Mouse (Mus musculus) CH12.LX (cell line): ENCODE measurements around the gene Pdcd1lg2. TPM values are rescaled to one million over a fixed set of nuclear protein-coding genes. Genes with fewer than 3 reads are reported as not detected.

Source experiments
- DNase-seq: peaks from one replicate; pipeline ENCODE4 v3.0.0-alpha.2; 2013; ENCODE audit errors: extremely low read depth
- H3K27ac ChIP-seq: 2 replicates; pipeline ENCODE4 v1.5.1; 2012; ENCODE audit warnings: low read depth, mild to moderate bottlenecking, control low read depth, moderate library complexity; ENCODE audit not compliant: insufficient read depth
- H3K27me3 ChIP-seq: replicated peaks from 2 replicates; pipeline ENCODE3; 2012; ENCODE audit warnings: inconsistent platforms
- H3K36me3 ChIP-seq, 2 experiments: replicated peaks in 1 of 2; 2 replicates each; pipeline versions ENCODE3 to v1.6.1; 2012; ENCODE audit warnings: inconsistent platforms in 1 of 2, low read length in 1 of 2, mild to moderate bottlenecking in 1 of 2, mixed read lengths in 1 of 2, moderate library complexity in 1 of 2; ENCODE audit not compliant: control insufficient read depth in 1 of 2, insufficient read depth in 1 of 2
- H3K4me1 ChIP-seq, 2 experiments: 2 replicates each; pipeline ENCODE4 v1.6.1; 2012; ENCODE audit warnings: inconsistent platforms in 1 of 2, moderate library complexity in 1 of 2; ENCODE audit not compliant: insufficient read depth in 2 of 2, control insufficient read depth in 1 of 2
- H3K4me2 ChIP-seq: 2 replicates; pipeline ENCODE4 v1.6.1; 2012; ENCODE audit warnings: low read depth, mild to moderate bottlenecking, control low read depth; ENCODE audit not compliant: poor library complexity, insufficient read depth, severe bottlenecking
- H3K4me3 ChIP-seq, 3 experiments: fragments of 150-350 bp in 1 of 3; sonication (generic) in 1 of 3; replicated peaks in 1 of 3; 2 replicates each; pipeline versions ENCODE3 to v1.5.1; 2011 to 2012; ENCODE audit warnings: low read depth in 2 of 3, low read length in 2 of 3, mild to moderate bottlenecking in 2 of 3, moderate library complexity in 2 of 3, control low read depth in 1 of 3, improper control_type of control experiment in 1 of 3, inconsistent platforms in 1 of 3, mixed read lengths in 1 of 3; ENCODE audit not compliant: poor library complexity in 1 of 3
- H3K79me2 ChIP-seq: replicated peaks from 2 replicates; pipeline ENCODE4 v1.6.1; 2012; ENCODE audit warnings: mild to moderate bottlenecking, moderate library complexity; ENCODE audit not compliant: control insufficient read depth, poor library complexity, insufficient read depth, severe bottlenecking; ENCODE audit errors: extremely low read depth
- H3K9ac ChIP-seq: 2 replicates; pipeline ENCODE4 v1.6.1; 2012; ENCODE audit warnings: low read depth, mild to moderate bottlenecking, control low read depth, moderate library complexity; ENCODE audit not compliant: insufficient read depth
- H3K9me3 ChIP-seq: replicated peaks from 2 replicates; pipeline ENCODE3; 2012; ENCODE audit warnings: low read length, inconsistent platforms, mixed read lengths
- BHLHE40 ChIP-seq: IDR thresholded peaks from 2 replicates; pipeline ENCODE4 v1.6.1; 2011; ENCODE audit warnings: mild to moderate bottlenecking, low read depth, low read length, improper control_type of control experiment
- CHD1 ChIP-seq: IDR thresholded peaks from 2 replicates; pipeline ENCODE4 v1.6.1; 2012; ENCODE audit warnings: low read depth, low read length, improper control_type of control experiment, inconsistent platforms
- CHD2 ChIP-seq: IDR thresholded peaks from 2 replicates; pipeline ENCODE4 v1.6.1; 2011; ENCODE audit warnings: low read length, improper control_type of control experiment
- CTCF ChIP-seq, 2 experiments: IDR thresholded peaks in 1 of 2; conservative IDR thresholded peaks in 1 of 2; 2 replicates each; pipeline ENCODE4 v1.5.1; 2011 to 2012; ENCODE audit warnings: low read depth in 2 of 2, low read length in 2 of 2, improper control_type of control experiment in 1 of 2, inconsistent platforms in 1 of 2, mild to moderate bottlenecking in 1 of 2, moderate library complexity in 1 of 2
- E2F4 ChIP-seq: IDR thresholded peaks from 2 replicates; pipeline ENCODE4 v1.6.1; 2011; ENCODE audit warnings: low read depth, low read length, improper control_type of control experiment; ENCODE audit not compliant: insufficient replicate concordance
- ELF1 ChIP-seq: IDR thresholded peaks from 2 replicates; pipeline ENCODE4 v1.6.1; 2014; ENCODE audit warnings: low read depth, mild to moderate bottlenecking, inconsistent platforms, low read length, improper control_type of control experiment
- EP300 ChIP-seq: IDR thresholded peaks from 2 replicates; pipeline ENCODE4 v1.6.1; 2011; ENCODE audit warnings: low read length, improper control_type of control experiment
- ETS1 ChIP-seq: conservative IDR thresholded peaks from 2 replicates; pipeline ENCODE4 v1.6.1; 2012; ENCODE audit warnings: low read depth, mild to moderate bottlenecking, inconsistent platforms, low read length, improper control_type of control experiment, moderate library complexity
- MAFK ChIP-seq: IDR thresholded peaks from 2 replicates; pipeline ENCODE4 v1.6.1; 2011; ENCODE audit warnings: low read length, improper control_type of control experiment; ENCODE audit not compliant: insufficient replicate concordance
- MAX ChIP-seq: IDR thresholded peaks from 2 replicates; pipeline ENCODE4 v1.6.1; 2011; ENCODE audit warnings: low read length, improper control_type of control experiment
- MAZ ChIP-seq: IDR thresholded peaks from 2 replicates; pipeline ENCODE4 v1.6.1; 2012; ENCODE audit warnings: low read depth, mild to moderate bottlenecking, inconsistent platforms, low read length, improper control_type of control experiment, moderate library complexity
- MEF2A ChIP-seq: IDR thresholded peaks from 2 replicates; pipeline ENCODE4 v1.6.1; 2014; ENCODE audit warnings: low read depth, mild to moderate bottlenecking, inconsistent platforms, low read length, improper control_type of control experiment, borderline replicate concordance
- NELFE ChIP-seq: IDR thresholded peaks from 2 replicates; pipeline ENCODE4 v1.6.1; 2011; ENCODE audit warnings: low read depth, low read length, improper control_type of control experiment
- RAD21 ChIP-seq: IDR thresholded peaks from 2 replicates; pipeline ENCODE4 v1.6.1; 2011; ENCODE audit warnings: low read depth, mild to moderate bottlenecking, low read length, improper control_type of control experiment, moderate library complexity
- SIN3A ChIP-seq: IDR thresholded peaks from 2 replicates; pipeline ENCODE4 v1.6.1; 2012; ENCODE audit warnings: low read length, improper control_type of control experiment, inconsistent platforms
- USF1 ChIP-seq: IDR thresholded peaks from 2 replicates; pipeline ENCODE4 v1.6.1; 2014; ENCODE audit warnings: low read depth, mild to moderate bottlenecking, inconsistent platforms, low read length, improper control_type of control experiment
- ZMIZ1 ChIP-seq: IDR thresholded peaks from 2 replicates; pipeline ENCODE4 v1.6.1; 2012; ENCODE audit warnings: low read depth, mild to moderate bottlenecking, inconsistent platforms, low read length, improper control_type of control experiment
- ZNF384 ChIP-seq: IDR thresholded peaks from 2 replicates; pipeline ENCODE4 v1.6.1; 2012; ENCODE audit warnings: low read depth, low read length, improper control_type of control experiment, inconsistent platforms
- dilution Hi-C: fragments of 300-500 bp; cut with MboI; formaldehyde crosslinking; loops from 2 replicates; pipeline ENCODE4 v1.14.3; 2020; ENCODE audit warnings: low sequenced_read_pairs; ENCODE audit not compliant: extremely low pct_unique_long_range_greater_than_20kb, extremely low pct_ligation_motif_present
- in situ Hi-C: fragments of 300-500 bp; cut with MboI; formaldehyde crosslinking; loops from 3 replicates; pipeline ENCODE4 v1.14.3; 2019; ENCODE audit warnings: low sequenced_read_pairs, low pct_ligation_motif_present, low pct_unique_long_range_greater_than_20kb, mixed read lengths
- polyA plus RNA-seq: library from polyadenylated mRNA; unstranded; fragments of >175 nt; gene quantifications from 2 replicates; pipeline ENCODE4 v1.2.1, GENCODE M21; 2012; ENCODE audit warnings: low read depth; ENCODE audit not compliant: insufficient read length
- total RNA-seq, 2 experiments: library from RNA; depleted of rRNA; stranded (reverse); fragments of 300-350 nt in 1 of 2; fragments of >200 nt in 1 of 2; gene quantifications; 2 replicates each; pipeline ENCODE4 v1.2.3; 2012 to 2014

Gene Pdcd1lg2
- total and polyA plus RNA-seq, 3 experiments, result 1.4 to 5.5 (median 1.7) TPM

GRCm38 (mm10) chr19:29422796-29423195 is 12.1 kb downstream of the Pdcd1lg2 start:
- Histone ChIP-seq H3K4me2 (peak overlapping the region; percentile 88), H3K79me2 (no peaks in the 10 kb centered on the region), H3K9ac (peak overlapping the region; percentile 33; the same call in 1 of the 2 replicates), H3K9me3 (no peaks in the 10 kb centered on the region), H3K4me1 (peaks cover 10 to 54% of the 10 kb centered on the region in 2 experiments), H3K27ac (no peak overlapping the region), H3K36me3 (no peaks in the 10 kb centered on the region), H3K27me3 (no peaks in the 10 kb centered on the region), H3K4me3 (peak overlapping the region; percentile 51 to 59 (median 53))
- DNase-seq, result peak; percentile 46
- no peak for TF ChIP-seq USF1
- TF ChIP-seq CHD1, result 0 out of 2 replicates have a peak, but pooled peaks have one; percentile 34
- no peak for TF ChIP-seq ZMIZ1
- no peak for TF ChIP-seq E2F4
- peak; percentile 34; the same call in 1 of the 2 replicates for TF ChIP-seq ETS1
- no peak for TF ChIP-seq MAZ
- 0 out of 2 replicates have a peak, but pooled peaks have one; percentile 28 for TF ChIP-seq MAFK
- no peak for TF ChIP-seq MAX
- no peak for TF ChIP-seq CHD2
- no peak for TF ChIP-seq MEF2A
- peak; percentile 92 for TF ChIP-seq ZNF384
- TF ChIP-seq EP300, result no peak
- TF ChIP-seq CTCF (conservative IDR thresholded peaks at IDR 0.05 in 1 of 2, IDR thresholded peaks at IDR 0.05 in 1 of 2; ENCODE audit: low read depth in 2 of 2, low read length in 2 of 2), result no peak
- no peak for TF ChIP-seq NELFE
- TF ChIP-seq RAD21, result no peak
- TF ChIP-seq ELF1, result no peak
- peak; percentile 39; the same call in 1 of the 2 replicates for TF ChIP-seq SIN3A
- TF ChIP-seq BHLHE40, result peak; percentile 45; the same call in 1 of the 2 replicates
- in situ Hi-C loops, result loop anchor here (5.0 kb wide), 1 partner anchor 55 kb away; the partner anchor contains the start of genes Cd274 and Plgrkt
- dilution Hi-C loops, result no loop called here

GRCm38 (mm10) chr19:29430516-29430915 is 19.8 kb downstream of the Pdcd1lg2 start:
- H3K4me2 ChIP-seq, result peak overlapping the region; percentile 87
- no peak for TF ChIP-seq MAZ
- no peak for TF ChIP-seq CTCF (conservative IDR thresholded peaks at IDR 0.05 in 1 of 2, IDR thresholded peaks at IDR 0.05 in 1 of 2; ENCODE audit: low read depth in 2 of 2, low read length in 2 of 2)
- H3K4me1 ChIP-seq, result peaks cover 7 to 44% of the 10 kb centered on the region in 2 experiments
- no peak for DNase-seq
- no peak overlapping the region for H3K4me3 ChIP-seq
- H3K9ac ChIP-seq, result no peak overlapping the region
- peaks cover 8% of the 10 kb centered on the region for H3K9me3 ChIP-seq
- H3K27me3 ChIP-seq, result no peaks in the 10 kb centered on the region
- no peaks in the 10 kb centered on the region for H3K79me2 ChIP-seq
- no peak overlapping the region for H3K27ac ChIP-seq
- in situ Hi-C loops, result no loop called here
- peaks cover 0 to 4% of the 10 kb centered on the region in 2 experiments for H3K36me3 ChIP-seq
- dilution Hi-C loops, result no loop called here
